Mouse (Mus musculus) T-cell, adult 2 months (primary cell): ENCODE measurements around the gene Npnt.

Source experiments
- DNase-seq: peaks from one replicate; pipeline ENCODE4 v3.0.0; 2022; ENCODE audit warnings: low spot score

Npnt gene

GRCm38 (mm10) chr3:132892481-132892880 lies 57.6 kb downstream of the Npnt start:
- no peak for DNase-seq

DNA sequence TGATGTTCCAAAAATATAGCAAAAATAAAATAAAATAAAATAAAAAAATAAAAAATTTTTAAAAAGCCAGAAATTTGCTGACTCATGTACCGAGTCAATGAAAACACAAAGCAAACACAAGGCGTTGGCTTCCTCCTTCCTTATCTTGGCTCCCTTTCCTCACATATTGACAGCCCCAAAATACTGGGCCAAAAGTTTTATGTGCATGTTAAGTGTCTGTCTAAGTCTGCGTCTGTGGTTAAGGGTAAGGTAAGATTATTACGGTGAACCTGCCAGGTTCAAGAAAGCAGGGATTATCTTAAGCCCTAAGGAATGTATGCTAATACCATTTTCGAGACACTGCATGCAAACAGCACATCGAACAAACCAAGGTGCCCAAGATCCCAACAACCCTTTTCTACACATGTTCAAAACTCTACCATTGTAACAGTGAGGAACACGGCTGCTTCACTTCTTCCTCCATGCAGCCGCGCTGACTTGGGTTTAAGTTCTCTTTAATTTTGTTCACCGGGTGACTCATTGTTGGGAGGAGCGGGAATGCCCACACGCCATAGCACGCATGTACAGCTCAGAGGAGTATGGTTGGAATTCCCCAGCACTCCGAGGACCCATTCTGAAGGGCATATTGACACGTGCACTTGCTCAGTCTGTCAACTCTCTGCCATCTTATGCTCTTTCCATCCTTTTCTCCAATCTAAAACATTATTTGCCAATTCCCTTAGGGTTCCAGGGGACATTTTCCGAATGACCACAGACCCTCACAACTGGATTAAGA lies 62.8 kb downstream of the Npnt start:
- DNase-seq, result no peak

- no peak for DNase-seq
These were observed 63.6 kb downstream of the Npnt start for GRCm38 (mm10) chr3:132886419-132887050.

GRCm38 (mm10) chr3:132884459-132884858 lies 65.6 kb downstream of the Npnt start:
- no peak for DNase-seq

DNA sequence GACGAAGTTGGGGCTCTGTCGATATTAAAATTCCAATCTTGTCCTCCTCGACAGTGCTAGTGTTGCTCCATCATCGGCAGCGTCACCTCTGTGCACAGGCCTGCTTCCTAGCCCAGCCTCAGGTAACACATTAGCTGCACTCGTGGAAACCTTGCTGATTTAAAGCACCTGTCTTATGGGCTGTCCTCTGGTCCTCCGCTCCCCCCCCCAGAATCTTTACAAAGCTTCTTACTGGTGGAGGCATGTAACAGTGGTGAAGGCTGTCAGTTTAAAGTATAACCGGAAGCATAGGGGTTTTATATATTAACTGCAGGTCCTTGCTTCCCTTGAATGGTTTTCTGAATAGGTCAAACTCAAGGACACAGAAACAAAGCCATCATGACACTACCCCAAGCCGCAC lies 66.8 kb downstream of the Npnt start:
- DNase-seq, result no peak

GRCm38 (mm10) chr3:132880826-132881225 lies 69.3 kb downstream of the Npnt start:
- no peak for DNase-seq

- DNase-seq, result no peak
These were observed 69.7 kb downstream of the Npnt start for GRCm38 (mm10) chr3:132880361-132880760.

DNA sequence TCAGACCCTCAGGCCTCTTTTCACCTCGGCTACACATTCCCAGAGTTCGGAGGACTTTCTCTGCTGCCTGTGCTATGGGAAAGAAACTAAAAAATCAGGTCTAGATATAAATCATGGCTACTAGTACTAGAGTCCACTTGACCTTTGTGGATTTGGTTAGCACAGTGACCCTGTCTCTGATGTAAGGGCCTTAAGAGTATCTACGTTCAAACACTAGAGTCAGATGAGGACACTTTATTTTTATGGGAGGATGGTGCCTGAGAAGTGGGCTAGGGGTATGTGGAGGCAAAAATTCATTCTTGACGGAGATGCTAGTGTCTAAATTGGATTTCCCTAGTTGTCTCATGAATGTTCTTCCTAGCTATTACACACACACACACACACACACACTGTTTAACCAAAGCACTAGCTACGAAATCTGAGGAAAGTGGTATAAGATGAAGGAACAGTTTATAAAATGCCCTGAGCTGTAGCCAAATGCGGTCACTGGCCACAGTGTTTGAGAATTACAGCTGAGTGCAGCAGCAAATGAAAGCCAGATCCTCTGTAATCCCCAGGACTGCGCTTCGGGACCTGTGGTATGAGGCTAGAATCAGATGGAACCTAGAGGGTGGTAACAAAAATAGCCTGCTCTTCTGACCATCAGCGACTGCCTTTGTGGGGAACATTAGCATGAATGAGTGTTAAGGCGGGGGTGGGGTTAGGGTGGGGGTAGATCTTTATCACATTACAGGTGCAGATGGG lies 73.0 kb downstream of the Npnt start:
- DNase-seq, result no peak

- DNase-seq, result no peak
These were observed 73.9 kb downstream of the Npnt start for GRCm38 (mm10) chr3:132876011-132876708.

GRCm38 (mm10) chr3:132873251-132873650 lies 76.8 kb downstream of the Npnt start:
- no peak for DNase-seq

DNA sequence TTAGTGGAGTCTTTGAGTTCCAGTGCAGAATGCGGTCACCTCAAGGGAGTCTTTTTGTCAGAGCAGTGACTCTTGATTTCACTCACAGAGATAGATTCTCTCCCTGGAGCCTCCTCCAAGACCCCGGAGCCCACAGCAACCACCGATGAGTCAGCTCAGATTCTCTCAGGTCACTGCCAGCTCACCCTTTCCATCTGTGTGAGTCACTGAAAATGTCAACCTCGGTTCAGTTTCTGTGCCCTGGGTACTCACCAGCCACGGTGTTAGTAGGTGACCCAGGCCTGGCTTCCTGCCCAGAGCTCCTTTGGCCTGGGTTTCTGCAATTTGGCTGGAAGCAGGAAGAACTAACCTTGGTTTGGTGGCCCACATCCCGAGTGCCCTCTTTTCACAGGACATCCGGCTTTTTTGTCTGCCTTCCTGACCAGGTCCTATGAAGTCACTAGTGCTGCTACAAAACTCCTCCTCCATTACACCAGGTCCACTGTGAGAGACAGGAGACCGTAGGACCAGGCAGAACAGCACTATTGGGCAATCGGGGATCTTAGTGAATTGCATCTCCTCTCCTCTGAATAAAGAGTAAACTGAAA lies 78.7 kb downstream of the Npnt start:
- no peak for DNase-seq

GRCm38 (mm10) chr3:132870079-132870478 lies 80.0 kb downstream of the Npnt start:
- no peak for DNase-seq

GRCm38 (mm10) chr3:132868838-132869237 lies 81.3 kb downstream of the Npnt start:
- no peak for DNase-seq

GRCm38 (mm10) chr3:132866984-132867383 lies 83.1 kb downstream of the Npnt start:
- DNase-seq, result no peak

- DNase-seq, result no peak
These were observed 84.5 kb downstream of the Npnt start for GRCm38 (mm10) chr3:132865596-132865995.

DNA sequence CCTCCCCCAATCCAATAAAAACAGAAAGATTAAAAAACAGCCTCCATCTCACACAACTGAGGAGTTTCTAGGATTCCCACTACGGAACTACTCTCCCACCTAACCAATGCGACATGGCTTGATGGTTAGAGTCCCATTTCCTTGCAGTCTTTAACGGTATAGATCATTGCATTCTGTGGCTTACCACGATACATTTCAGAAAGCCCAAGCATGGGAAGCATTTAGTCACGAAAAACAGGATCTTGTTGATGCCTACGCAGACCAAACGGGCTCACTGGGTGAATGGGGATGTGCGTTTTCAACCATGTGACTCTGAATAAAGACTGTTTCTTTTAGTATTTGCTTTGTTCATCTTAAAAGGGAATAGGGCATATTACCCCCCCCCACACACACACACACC lies 85.1 kb downstream of the Npnt start:
- no peak for DNase-seq

DNA sequence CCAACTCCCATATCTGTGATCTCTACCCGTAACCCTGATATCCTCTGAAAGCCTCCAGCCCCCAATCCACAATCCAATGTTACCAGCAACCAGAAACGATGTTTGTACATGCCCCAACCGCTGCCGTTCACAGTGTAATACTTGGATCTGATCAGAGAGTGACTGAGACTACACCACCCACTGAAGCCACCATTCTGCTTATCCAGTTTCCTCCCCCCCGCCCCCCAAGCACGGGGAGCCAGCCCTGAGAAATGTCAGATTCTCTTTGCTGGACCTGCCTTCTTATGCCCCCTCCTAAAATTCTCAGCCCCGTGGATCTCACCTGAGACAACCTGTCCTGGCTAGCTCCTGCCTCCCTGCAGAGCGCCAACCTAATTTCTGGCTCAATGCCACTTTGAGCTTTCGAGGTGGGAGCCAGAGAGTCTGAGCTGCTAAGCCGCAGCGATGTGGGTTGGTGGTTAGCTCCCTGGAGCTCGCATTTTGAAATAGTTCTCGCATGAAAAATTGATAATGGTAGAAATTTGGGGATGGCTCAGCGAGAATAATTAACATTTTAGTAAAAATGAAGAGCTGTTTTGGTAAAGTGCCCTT lies 85.7 kb downstream of the Npnt start:
- DNase-seq, result no peak

GRCm38 (mm10) chr3:132863843-132864242 lies 86.2 kb downstream of the Npnt start:
- no peak for DNase-seq

DNA sequence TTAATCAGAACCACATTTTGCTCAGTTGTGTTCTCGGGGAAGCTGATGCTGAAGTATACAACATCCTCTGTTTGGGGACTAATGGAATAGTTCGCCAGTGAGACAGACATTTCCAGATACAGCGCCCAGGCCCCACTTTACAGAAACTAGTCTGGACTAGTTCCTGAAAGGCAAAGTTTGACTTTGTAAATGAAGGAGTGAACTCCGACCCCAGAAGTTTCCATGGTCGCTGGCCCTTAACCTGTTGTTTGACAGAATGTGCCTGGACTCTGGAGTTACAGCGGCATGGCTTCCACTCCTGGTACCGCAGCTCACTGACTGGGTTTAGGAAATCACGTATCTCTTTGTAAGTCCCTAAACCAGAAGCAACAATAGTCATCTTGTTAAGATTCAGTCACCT lies 89.3 kb downstream of the Npnt start:
- DNase-seq, result no peak

DNA sequence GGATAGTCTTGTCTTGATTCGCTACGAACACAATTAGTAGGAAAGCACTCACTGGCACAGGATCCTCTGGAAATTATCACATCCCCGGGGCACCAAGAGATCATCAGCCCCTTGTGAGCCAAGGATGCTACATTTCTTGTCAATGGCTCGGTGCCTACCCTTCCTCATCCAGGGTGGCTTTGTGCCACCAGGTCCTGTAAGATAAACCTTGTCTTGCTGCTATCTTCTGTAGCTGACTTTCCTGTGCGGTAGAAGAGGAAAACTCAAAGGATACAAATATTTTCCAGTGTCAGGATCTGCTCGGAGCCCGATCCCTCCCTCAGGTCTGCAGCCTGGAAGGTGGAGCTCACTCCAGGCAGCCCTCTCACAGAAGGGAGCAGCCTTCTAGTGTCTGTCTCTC lies 90.5 kb downstream of the Npnt start:
- DNase-seq, result no peak

- no peak for DNase-seq
These were observed 91.2 kb downstream of the Npnt start for GRCm38 (mm10) chr3:132858849-132859248.

DNA sequence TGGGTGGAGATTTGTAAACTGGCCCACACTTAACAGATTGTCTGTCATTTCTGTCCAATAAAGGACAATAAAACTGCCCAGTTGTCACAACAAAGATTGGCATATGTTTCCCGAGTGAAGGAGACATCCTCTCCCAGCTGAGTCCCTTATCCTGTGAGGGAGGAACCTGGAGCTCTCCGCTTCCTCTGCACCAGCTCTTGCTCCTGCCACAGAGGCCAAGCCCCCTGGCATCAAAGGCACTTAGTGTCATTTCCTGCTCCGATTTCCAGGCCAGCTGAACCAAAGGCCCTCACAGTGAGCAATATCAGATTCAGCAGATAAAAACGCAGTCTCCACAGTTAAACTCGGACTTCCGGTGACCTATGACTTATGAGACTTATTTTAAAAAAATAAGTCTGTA lies 93.4 kb downstream of the Npnt start:
- no peak for DNase-seq
